Mouse (Mus musculus) heart, adult 2 months (tissue): ENCODE measurements around the gene Crtac1.

Source experiments
- CTCF ChIP-seq: fragments of 200-600 bp; IDR thresholded peaks from 2 replicates; pipeline ENCODE4 v1.8.1; 2022; ENCODE audit warnings: antibody characterized with exemption, mild to moderate bottlenecking, moderate library complexity
- EP300 ChIP-seq: fragments of 200-500 bp; IDR thresholded peaks from 2 replicates; pipeline ENCODE4 v1.6.1; 2011; ENCODE audit warnings: low read depth, low read length, control low read depth; ENCODE audit not compliant: insufficient read depth
- POLR2A ChIP-seq: fragments of 200-500 bp; IDR thresholded peaks from 2 replicates; pipeline ENCODE4 v1.6.1; 2011; ENCODE audit warnings: mild to moderate bottlenecking, low read depth, low read length, control low read depth; ENCODE audit not compliant: insufficient read depth

- TF ChIP-seq POLR2A, result no peak
- no peak for TF ChIP-seq CTCF
- no peak for TF ChIP-seq EP300
These were observed 37.7 kb downstream of the Crtac1 start for GRCm38 (mm10) chr19:42393920-42394319.
